Mouse (Mus musculus) 3134 (cell line): ENCODE data around the gene Nmu.

Experiments used
- DNase-seq: peaks from one replicate; pipeline ENCODE4 v3.0.0-alpha.2; 2011; ENCODE audit warnings: low spot score; ENCODE audit not compliant: insufficient read length; ENCODE audit errors: extremely low read depth

The Nmu gene

DNA sequence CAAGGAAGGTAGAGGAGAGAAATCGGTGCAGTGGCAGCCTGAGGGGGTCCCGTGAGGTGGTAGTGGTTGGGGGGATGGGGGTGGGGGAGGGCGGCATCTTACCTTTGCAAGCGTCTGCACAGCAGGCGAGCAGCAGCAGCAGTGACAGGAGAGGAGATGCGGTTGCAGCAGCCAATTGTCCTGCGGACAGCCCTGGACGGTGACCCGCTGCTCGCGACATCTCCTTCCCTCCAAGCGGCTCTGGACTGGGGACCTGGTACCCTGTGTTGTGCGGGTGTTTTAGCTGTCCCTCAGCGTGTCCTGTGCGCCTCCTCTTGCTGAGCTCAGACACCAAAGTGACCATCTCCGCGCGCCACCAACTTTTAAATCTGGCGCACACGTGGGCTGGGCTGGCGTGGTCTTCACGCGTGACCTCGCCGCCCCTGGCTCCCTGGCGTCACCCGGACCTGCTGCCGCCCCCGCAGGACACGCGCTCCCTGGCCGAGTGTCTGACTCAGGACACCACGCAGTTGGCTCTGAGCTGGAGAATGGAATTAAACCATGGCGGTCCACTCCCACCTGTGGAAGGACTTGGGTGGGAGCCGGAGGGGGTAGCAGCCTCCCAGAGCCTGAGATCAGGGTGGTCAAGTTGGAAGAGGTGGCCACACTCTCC, at the start of gene Nmu:
Nmu (minus strand) TSS at position 336 of the 652 bp plus-strand sequence.
- no peak for DNase-seq

DNA sequence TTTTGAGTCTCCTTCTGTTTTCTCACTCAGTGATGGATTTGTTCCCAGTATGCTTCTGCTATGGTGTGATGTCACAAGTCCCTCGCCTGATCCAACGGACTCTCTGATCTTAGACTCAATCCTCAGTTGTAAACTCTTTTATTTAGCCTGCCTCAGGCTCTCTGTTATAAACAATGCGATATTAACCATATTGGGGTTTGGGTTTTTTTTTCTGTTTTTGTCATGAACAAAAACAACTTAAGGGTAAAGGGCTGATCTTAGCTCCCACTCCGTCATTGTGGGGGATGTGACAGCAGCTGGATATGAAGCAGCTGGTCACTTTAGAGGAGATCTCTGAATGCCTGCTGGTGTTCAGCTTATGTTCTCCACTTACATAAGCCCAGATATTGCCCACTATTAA, 48.1 kb upstream of the Nmu start:
- no peak for DNase-seq

DNA sequence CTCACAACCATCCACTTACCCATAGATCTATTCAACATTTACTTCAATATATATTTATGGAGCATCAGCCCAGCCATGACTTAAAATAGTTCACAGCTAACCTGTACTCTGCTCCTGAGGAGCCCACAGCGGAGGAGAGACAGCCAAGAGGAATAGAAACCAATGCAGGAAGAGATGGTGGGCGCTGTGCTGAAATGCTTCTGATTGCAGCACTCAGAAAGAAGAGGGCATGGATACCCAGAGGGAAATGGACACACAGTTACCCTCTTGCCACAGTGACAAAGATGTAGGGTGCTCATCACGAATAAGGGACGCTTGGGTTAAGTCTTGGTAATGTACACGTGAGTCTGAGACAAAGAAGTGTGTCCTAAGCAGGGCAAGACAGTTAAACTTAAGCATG, 30.8 kb upstream of the Nmu start:
- no peak for DNase-seq

DNA sequence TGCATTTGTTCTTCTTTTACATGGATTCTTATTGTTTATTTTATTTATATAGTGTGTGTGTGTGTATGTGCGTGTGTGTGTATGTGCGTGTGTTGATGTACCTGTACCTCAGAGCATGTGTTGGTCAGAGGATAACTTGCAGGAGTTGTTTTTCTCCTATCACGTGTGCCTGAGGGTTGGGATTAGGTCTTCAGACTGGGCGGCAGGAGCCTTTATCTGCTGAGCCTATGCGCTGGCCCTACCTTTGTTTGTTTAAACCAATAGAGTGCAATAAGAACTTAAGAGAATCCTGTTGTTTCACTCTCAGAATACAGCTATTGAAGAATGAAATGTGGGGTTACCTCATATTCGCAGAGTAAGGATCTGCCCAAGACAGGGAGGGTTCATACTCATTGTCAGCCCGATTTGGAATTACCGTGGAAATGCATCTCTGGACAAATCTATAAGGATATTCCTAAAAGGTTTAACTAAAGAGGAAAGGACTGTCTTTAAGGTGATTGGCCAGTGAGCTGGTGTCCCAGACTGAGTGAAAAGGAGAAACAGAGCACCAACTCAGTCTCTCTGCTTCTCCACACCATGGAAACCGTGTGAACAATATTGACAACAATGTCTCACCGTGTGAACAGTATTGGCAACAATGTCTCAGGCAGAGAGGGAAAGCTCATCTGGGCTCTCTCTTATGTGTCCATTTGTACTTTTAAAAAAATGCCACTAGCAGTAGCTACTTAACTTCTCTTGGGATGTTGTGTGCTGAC, 25.6 kb upstream of the Nmu start:
- DNase-seq, result no peak

DNA sequence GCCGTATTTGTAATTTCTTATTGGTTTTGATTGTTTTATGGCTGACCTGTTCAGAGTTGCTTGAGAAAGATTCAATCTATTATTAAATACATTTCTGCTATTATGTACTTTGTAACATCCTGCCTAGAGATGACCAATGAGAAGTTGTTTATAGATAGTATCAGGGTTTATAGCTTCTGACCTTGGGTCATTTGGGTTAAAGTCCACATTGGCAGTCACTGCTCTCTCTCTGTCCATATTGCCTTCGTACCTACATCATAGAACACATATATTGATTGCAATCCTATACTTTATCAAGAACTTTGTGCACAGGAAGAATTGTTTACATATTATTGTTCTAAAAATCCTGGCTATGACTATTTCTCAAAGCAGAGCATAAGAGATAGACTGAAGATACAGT, 24.9 kb upstream of the Nmu start:
- no peak for DNase-seq

DNA sequence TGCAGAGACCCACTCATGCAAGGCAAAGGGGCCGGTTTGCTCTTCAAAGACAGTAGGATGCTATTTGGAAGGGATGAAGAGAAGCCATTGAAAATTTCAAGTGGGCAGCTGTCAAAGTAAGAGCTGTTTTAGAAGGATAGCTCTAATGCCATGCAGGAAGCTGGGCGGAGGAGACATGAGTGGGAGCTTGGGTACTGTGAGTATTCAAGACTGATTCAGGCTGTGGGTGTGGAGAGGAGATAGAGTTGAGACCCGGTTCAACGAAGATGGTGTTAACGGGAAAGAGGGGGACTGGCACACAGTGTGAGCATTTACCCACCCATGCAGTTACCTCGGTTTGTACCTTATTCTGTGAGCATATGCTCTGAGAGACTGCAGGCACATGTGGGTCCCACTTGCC, 20.1 kb upstream of the Nmu start:
- DNase-seq, result no peak

DNA sequence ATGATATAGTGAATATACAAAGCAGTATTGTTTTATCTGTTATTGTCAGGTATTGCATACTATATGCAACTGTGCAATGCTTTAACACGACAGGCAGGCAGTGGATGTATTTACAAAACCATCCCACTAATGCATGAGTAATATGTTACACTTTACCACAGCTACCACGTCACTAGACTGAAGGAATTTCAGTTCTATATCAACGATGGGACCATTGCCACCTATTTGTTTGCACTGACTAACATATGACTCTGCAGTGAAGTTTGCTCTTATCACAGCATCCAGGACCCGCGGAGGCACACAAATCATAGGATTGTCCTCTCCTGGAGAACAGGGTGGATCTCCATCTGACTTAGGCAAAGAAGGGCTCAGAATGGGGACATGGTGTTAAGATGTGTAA, 18.2 kb upstream of the Nmu start:
- no peak for DNase-seq

DNA sequence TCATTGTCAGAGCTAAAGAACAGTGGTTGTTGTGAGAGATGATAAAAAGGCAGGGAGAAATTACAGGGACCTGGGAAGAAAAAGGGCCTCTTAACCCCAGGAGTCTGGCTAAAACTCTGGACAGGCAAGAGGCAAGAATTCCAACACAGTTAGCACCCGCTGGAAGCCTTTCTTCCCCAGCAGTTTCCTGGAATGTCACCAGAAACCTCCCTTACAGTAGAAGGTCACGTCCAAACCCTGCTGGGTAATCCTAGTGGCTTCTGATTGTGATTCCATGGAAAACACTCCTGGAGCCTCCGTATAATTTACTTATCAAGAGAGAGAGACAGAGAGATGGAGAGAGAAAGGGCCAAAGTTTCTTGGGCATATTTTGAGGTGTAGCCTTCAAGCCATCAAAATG, 15.6 kb upstream of the Nmu start:
- DNase-seq, result no peak

DNA sequence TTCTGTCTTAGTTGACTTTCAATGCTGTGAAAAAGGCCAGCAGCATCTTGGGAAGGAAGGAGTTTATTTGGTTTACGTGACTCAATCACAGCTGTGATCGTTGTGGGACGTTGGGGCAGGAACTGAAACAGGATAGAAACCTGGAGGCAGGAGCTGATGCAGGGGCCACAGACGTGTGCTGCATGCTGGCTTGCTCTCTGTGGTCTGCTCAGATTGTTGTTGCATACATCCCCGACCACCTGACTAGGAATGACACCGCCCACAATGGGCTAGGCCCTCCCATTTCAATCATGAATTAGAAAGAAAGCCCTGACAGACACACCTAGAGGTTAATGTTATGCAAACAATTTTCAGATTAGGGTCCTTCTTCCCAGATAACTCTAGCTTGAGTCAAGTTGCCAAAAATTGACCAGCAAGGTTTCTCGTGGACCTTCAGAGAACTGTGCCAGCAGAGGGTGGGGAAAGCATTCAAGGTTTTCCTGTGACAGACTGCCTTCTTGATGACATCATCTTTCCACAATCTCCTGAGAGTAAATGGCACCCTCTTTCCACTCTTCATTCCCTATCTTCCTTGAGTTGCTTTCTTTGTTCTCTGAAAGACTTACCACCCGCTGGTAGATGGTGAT, 5.7 kb upstream of the Nmu start:
- DNase-seq, result peak; percentile 3

DNA sequence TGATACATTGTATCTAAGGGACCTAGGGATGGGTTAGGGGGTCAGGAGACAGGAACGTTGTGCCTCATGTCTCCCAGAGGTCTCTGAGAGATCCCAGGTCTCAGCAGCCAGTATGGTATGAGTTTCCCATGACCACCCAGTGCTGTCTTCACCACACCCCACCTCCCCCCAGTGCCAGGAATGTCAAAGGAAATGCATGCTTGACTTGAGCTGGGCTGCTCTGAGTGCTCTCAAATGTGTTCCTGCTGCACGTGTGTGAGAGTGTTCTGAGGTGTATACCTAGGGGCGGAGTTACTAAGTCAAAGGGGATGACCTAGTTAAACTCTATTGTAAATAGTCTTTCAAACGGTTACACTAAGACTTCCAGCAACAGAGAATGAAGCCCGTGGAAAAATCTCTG, 1.8 kb upstream of the Nmu start:
- DNase-seq, result no peak

DNA sequence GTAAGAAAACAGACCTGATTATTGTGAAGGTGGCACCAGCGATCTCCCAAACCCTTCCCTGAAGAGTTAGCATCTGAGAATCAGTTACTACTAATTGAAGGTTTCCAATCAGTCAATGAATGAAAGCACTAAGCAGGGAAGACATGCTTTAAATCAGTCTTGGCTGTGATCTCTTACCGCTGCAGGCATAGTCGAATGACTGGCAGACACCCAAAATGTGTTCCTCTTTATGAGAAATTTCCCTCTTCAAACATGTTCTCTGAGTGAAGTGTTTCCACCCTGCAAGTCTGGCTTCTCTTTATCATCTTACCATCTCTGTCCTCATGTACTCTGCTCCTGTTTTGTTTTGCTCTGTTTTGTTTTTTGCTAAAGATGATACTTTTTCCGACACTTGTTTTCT, 2.8 kb downstream of the Nmu start:
- DNase-seq, result no peak

DNA sequence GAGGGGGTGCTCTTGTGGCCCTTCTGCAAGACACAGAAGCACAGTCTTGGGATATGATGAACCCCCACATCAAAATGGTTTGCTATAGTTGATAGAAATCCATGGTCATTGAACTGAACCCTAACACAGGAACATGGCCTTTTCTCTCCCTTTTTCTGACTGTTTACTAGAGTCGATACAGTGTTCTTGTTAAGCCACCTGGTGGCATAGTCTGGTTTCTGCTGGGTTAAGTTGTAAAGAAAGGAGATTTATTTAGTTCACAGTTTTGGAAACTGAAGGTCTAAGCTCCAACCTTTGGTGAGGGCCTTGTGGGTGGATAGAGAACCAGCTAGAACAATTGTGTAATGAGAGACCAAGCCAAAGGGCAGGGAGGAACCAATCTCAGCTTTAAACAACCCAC, 3.5 kb downstream of the Nmu start:
- no peak for DNase-seq

DNA sequence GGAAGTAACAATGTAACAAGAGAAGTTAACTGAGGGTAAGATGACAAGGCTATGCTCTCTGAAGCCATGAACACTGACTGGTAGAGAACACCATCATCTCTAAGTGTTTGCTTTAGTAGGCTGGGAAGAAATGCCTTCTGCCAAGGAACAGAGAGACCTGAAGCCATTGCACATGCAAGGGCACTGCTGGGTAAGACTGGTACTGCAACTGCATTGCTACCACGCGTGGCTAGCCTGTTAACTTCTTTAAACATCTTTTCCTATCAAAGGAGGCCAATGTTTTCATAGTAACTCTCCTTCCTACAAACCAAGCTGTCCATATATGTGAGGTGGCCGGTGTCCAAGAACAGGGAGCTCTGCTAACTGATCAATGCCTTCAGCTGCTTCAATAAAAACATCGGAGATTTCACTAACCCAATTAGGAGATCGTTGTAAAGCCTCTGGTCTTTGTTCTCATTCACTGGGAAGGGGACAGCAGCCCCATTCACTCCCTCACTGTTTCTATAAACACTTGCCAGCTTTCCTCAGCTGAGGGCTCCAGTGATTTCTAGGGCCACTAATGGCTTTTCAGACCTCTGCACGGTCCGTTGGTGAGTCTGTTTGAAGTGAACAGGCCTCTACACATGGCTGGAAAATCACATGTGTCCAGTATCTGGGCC, 11.5 kb downstream of the Nmu start:
- DNase-seq, result no peak

DNA sequence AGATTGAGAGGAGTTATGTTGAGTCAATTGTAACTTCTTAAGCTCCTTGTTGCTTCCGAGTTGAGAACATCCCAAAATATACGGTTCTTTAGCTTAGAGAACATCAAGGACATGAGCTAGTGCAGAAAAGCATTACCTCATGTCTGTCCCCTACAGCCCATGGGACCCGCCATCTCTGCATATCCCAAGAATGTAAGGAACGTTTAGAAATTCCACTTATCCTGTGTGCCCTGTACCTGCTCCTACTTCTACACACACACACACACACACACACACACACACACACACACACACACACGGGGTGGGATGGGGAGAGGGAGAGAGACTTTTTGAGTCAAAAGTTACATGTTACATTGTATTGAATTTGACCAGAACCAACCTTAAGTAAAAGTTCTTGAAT, 12.1 kb downstream of the Nmu start:
- no peak for DNase-seq

DNA sequence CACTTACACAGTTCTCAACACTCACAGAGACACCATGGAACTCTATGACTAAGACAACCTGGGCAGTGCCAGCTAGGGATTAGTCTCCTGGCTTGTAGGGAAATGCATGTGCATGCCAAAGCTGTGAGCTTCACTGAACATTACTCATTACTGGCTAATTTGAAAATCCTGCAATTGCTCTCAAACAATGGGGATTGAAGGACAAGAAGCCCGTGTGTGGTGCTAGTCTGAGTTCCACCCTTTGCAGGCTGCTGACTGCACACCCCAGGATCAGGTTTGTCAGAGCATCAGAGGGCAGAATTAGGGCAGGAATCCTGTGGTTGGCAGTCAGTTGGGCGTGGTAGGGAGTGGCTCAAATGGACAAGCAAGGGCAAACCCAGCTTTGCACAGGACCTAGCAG, 17.5 kb downstream of the Nmu start:
- peak; percentile 81 for DNase-seq

DNA sequence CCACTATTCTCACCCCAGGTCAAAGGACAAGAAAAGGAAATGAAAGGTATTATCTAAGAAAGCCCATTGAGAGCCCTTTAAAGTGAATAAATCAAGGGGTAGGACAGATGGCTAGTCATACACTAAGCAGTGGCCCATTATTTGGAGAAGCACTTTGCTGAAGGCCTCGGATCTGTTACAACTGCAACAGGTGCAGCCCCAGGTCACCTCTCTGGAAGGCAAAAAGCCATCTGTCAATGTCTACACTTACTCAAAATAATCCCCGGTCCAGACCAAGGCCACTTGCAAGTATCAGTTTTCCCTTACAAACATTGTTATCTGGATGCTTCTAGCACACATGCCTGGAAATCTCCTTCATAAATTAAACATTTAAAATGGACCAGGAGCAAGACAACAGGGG, 22.7 kb downstream of the Nmu start:
- no peak for DNase-seq

DNA sequence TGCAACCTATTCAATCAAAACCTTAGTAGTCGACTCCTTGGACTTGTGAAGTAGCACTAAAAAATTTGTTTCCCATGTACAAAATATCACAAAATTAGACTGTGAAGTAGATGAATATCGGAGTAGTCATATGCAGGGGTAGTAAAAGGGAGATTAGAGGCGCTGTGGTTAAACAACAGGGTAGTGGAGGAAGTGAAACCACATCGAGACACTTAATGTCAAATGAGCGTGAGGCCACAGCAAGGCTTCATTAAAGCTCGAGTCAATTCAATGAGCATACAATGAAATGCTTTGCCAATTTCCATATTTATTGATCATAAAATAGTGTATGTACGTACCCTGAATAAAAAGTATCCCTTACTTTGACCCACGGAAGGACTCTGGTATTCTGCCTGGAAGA, 26.5 kb downstream of the Nmu start:
- DNase-seq, result no peak

DNA sequence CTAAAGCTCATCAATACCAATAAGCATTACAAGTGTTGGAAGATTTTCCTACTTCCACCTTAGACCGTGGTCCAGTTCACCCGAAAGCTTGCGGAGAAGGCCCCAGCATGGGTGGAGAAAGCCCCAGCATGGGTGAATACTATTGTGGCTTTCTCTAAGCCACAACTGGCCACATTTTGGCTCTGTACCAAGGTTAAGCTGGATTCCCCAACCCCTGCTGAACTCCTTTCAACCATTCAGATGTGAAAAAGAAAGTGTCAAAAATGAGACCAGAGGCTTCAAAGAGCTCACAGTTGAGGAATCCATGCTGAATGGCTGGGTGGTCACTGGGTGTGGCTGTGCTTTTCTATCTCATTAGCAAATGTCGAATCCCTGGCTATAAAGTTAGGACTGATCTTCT, 29.8 kb downstream of the Nmu start:
- DNase-seq, result peak; percentile 27

DNA sequence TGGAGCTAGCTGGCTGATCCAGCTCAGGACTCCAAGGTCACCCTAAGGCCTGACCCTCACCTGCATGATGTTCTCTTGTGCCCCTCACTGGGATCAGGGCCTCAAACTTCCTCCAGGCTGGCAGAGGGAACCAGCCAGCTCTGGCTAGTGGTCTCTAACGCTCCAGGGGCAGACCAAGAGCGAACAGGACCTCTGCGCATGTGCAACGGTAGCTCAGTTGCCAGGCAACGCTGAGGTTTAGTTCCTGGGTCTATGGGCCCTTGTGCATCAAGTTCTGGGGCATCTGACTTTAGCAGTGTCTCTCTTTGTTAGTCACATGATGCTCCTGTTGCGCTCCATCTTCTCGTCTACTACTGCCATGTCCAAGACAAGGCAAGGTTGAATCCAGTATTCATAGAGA, 32.6 kb downstream of the Nmu start, which contains the start of gene Pdcl2:
Pdcl2 (minus strand) TSS at position 204 of the 400 bp plus-strand sequence.
- no peak for DNase-seq

DNA sequence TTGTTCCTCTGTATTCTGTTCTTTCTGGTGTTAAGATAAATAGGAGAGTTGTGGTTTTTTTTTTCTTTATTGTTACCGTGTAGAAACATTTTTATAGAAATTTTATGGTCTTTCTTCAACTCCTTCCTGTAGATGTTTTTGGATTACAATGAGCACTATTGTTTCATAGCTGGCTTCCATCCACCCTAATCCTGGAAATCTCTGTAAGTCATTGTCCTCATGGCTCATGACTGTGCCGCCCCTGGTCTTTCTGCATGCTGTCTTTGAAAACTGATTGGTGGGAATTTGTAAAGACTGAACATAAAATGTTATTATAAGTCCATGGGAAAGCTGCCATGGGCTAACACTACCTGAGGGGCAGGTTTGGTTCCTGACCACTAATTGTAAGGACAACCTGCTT, 36.3 kb downstream of the Nmu start:
- DNase-seq, result no peak

DNA sequence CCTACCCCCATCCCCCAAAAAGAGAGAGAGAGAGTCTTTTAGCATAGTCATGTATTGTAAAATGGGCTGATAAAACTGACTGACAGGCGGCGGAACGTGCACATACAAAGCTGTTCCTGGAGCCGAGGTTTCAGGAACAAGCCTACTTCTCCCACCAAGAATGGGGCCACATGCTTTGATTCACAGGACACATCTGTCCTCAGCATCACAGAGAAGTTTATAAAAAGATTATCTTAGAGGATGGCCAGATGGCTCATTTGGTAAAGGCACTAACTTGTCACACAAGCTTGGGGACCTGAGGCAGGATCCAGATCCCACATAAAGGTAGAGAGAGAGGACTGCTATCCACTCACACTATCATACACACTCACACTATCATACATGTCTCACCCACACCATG, 38.5 kb downstream of the Nmu start:
- DNase-seq, result no peak
